Mouse (Mus musculus) frontal cortex, postnatal 10 days (tissue): ENCODE measurements around the gene Xpnpep2.

Experiments
- DNase-seq, 2 experiments: peaks; one replicate each; pipeline ENCODE4 v3.0.0; 2022; ENCODE audit warnings: low spot score in 2 of 2, mixed read lengths in 1 of 2

Xpnpep2 gene

GRCm38 (mm10) chrX:48126903-48127476 lies 18.5 kb downstream of the Xpnpep2 start:
- DNase-seq: no peak

GRCm38 (mm10) chrX:48127502-48128218 lies 19.1 kb downstream of the Xpnpep2 start:
- no peak for DNase-seq

- DNase-seq: no peak
Observed at GRCm38 (mm10) chrX:48129167-48129566, 20.6 kb downstream of the Xpnpep2 start.

GRCm38 (mm10) chrX:48136935-48137334 lies 28.4 kb downstream of the Xpnpep2 start:
- no peak for DNase-seq

GRCm38 (mm10) chrX:48138011-48138410 lies 29.5 kb downstream of the Xpnpep2 start:
- no peak for DNase-seq

GRCm38 (mm10) chrX:48138539-48139275 lies 30.2 kb downstream of the Xpnpep2 start:
- DNase-seq: no peak

DNA sequence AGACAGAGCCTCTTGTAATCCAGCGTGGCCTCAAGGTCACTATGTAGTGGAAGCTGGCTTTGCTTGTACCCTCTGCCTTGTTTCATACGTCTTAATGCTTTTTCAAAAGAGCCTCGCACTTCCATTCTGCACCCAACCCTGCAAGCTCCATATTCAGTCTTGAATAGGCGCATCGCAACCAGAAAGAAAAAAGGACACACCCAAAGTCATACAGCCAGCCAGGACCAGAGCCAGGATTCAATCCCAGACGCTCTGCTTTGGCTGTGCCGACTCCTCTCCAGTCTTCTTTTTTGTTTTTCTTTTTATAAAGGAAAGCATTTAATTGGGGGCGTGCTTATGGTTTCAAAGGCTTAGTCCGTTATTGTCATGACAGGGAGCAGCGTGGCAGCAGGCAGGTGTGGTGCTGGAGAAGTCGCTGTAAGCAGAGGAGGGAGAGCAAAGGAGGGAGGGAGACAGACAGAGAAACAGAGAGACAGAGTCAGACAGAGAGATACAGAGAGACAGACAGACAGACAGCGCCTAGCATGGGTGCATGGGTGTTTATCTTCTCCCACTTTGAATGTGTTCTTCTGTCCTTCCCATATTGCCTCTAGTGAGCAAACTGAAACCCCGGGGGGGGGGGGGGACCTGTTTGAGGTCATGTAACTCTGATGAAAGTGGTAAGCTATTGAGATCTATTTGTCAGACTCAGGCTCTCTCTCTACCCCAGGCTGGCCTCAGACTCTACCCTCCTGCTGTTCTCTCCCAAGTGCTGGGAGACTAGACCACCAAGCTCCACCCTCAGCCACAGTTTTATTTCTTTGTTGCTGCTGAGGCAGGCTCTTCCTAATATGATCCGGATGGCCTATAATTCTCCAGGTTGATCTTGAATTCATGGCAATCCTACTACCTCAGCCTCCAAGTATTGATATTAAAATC lies 31.1 kb downstream of the Xpnpep2 start:
- no peak for DNase-seq

DNA sequence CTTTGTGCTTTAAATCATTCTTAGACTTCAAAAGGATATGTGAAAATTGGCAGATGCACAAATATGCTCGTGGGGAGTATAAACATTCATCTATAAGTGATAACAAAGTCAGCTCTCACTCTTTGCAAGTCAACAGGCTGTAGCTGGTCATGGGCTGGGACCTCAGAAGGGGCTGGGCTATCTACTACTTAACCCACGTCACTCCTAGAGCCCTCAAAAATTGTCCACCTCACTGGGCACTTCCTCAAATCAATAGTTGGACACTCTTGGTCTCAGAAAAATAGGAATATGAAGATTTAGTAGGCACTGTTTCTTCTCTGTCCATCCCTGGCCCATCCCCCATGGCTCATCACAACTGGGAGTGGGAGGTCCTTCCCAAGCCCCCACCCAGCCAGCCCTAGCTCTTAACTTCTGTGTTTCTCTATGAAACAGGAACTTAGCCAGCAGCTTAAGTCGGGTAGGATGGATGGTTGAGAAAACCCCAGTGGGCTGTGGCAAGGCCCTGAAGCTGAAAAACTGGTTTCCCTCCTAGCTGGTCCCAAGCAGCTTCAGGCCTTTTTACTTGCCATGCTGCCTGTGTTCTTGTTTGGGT lies 31.9 kb downstream of the Xpnpep2 start:
- no peak for DNase-seq

DNA sequence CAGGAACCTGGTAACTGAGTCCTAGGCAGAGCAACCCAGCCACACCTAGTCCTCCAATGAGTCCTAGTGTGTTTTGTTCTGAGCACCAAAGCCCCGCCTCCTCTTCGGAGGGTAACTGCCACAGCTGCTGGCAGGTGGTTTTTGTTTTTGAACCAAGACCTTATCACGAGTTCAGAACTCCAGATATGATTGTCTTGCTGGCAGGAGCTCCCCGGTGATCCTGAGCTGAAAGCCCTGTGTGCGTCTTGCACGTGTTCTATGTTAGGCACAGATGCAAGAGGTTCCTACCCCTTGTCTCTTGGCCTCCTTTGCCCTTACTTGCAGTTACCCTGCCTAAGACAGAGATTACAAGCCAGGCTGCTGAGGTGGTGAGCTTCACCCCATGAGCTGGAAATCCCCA lies 33.0 kb downstream of the Xpnpep2 start:
- DNase-seq: no peak

DNA sequence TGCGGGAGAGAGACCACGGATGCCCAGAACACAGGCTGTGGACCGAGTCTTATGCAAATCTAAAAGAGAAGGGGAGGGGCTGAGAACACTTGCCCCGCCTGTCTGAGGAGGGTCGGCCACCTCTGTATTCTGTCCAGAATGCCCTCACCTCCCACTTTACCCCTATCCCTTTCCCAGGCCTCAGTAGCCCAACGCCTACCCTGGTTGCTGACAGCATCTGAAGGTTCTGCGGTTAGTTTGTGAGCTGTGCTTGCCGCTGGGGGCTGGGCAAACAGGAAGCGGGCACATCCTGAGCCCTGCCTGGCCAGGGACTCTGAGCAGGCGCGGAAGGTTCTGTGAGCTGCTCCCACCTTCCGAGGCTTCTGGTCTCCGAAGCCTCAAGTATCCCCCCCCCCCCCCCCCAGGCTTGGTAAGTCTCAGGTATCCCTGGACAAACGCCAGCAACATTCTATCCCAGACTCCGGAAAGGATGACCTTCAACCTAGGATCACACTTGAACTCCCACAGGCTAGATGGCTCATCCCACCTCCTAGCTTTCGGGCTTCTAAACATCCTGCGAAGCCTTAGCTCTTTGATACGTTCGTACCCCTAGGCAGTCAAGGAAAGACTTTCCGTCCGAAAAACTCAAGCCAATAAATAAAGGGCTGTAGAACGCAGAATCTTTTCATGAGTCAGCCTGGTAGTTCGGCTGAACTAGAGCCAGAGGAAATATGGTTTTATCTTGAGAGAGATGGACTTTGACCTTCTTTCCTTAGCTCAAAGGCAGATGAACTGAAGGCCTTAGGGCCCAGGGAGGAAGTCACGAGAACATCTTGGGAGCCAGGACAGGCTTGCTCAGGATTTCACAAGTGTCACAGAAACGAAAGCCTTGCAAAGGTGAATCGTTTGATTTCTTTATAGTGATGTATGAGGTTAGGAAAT lies 35.1 kb downstream of the Xpnpep2 start:
- no peak for DNase-seq

- no peak for DNase-seq
Observed at GRCm38 (mm10) chrX:48146262-48146661, 37.7 kb downstream of the Xpnpep2 start, which contains the start of gene Sash3. Gene Sash3 (plus strand): TSS chrX:48146436.

DNA sequence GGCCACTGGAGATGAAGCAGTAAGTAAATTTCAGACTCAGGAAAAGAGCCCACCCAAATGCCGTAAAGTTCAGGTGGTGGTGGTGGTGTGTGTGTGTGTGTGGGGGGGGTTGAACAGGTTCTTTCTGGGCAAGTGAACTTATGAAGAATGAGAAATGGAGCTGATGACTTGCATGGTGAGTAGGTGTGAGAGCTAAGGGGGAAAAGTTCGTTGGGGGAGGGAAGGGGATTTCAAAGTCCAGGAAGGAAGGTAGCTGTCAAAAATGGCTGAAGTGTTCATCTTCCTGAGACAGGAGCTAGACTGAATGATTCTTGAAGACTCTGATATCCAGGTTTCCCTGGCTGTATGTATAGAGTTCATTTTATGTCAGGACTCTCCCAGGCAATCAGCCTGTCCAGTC lies 38.7 kb downstream of the Xpnpep2 start:
- DNase-seq: no peak

GRCm38 (mm10) chrX:48147741-48148186 lies 39.2 kb downstream of the Xpnpep2 start:
- DNase-seq: no peak

- no peak for DNase-seq
Observed at GRCm38 (mm10) chrX:48152106-48152505, 43.6 kb downstream of the Xpnpep2 start.

- DNase-seq: no peak
Observed at GRCm38 (mm10) chrX:48153414-48153813, 44.9 kb downstream of the Xpnpep2 start.

DNA sequence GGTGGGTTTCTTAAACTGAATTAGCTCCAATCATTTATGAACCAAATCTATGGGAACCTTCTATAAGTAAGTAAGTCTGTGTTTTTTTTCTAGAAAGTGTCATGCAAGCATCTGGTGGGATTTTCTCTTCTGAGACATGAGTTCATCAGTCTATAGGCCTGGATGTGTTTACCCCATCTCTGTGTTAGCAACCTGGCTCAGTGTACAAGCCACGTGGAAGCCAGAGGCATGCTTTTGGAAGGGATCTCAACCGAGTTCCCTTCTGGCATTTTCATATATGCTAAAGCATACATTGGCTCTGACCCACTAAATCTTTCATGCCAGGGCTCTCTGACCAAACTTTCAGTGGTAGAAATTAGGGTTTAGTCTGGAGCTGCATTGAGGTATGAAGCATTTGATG lies 45.4 kb downstream of the Xpnpep2 start:
- no peak for DNase-seq

- DNase-seq: no peak
Observed at GRCm38 (mm10) chrX:48155489-48155888, 47.0 kb downstream of the Xpnpep2 start.

GRCm38 (mm10) chrX:48157396-48157795 lies 48.9 kb downstream of the Xpnpep2 start:
- no peak for DNase-seq

GRCm38 (mm10) chrX:48158229-48158919 lies 49.8 kb downstream of the Xpnpep2 start:
- DNase-seq: no peak

DNA sequence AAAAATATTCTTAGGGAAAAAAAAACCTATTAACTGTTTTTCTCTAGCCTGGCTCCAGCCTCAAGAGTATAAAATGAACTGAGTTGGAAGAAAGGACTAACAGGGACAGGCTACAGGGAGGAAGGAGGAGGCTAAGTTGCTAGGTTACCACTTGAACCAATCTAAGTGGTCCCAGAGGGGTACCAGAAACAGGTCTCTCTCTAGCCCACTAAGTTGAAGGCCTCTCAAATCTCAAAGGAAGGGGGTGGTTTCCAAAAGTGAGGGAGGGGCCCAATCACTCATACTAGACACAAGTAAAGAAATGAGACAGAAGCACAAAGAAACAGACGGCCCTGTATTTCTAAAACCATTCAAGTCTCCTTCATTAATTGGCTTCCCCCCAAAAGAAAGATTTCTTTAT lies 61.4 kb downstream of the Xpnpep2 start:
- no peak for DNase-seq
